Mouse (Mus musculus) liver, adult 2 months (tissue): ENCODE results near the gene Sec14l4. TPM values are rescaled to one million over a fixed set of nuclear protein-coding genes. Genes with fewer than 3 reads are reported as not detected.

Experiments
- DNase-seq: peaks from one replicate; pipeline ENCODE4 v3.0.0-alpha.2; 2011; ENCODE audit warnings: low read depth, low spot score; ENCODE audit errors: extremely low read depth
- H3K27ac ChIP-seq: fragments of 200-500 bp; replicated peaks from 2 replicates; pipeline ENCODE4 v1.5.1; 2012; ENCODE audit warnings: low read depth, mild to moderate bottlenecking, control low read depth, inconsistent platforms, low read length; ENCODE audit not compliant: insufficient read depth
- H3K27me3 ChIP-seq: fragments of 200-500 bp; 2 replicates; pipeline ENCODE4 v1.6.1; 2012; ENCODE audit warnings: mild to moderate bottlenecking, moderate library complexity, low read length, inconsistent platforms; ENCODE audit not compliant: control insufficient read depth, insufficient read depth
- H3K36me3 ChIP-seq: fragments of 200-500 bp; 2 replicates; pipeline ENCODE4 v1.6.1; 2012; ENCODE audit warnings: low read length, inconsistent platforms; ENCODE audit not compliant: control insufficient read depth, insufficient read depth
- H3K4me1 ChIP-seq: fragments of 200-500 bp; 2 replicates; pipeline ENCODE4 v1.6.1; 2011; ENCODE audit warnings: low read length; ENCODE audit not compliant: control insufficient read depth, insufficient read depth
- H3K4me3 ChIP-seq: fragments of 200-500 bp; 2 replicates; pipeline ENCODE4 v1.5.1; 2011; ENCODE audit warnings: low read depth, mild to moderate bottlenecking, control low read depth, low read length, moderate library complexity; ENCODE audit not compliant: insufficient read depth
- H3K79me2 ChIP-seq: fragments of 200-500 bp; 2 replicates; pipeline ENCODE4 v1.6.1; 2012; ENCODE audit warnings: inconsistent platforms, mild to moderate bottlenecking, low read length, moderate library complexity; ENCODE audit not compliant: control insufficient read depth, insufficient read depth
- H3K9ac ChIP-seq: fragments of 200-500 bp; 2 replicates; pipeline ENCODE4 v1.6.1; 2012; ENCODE audit warnings: low read depth, mild to moderate bottlenecking, control low read depth, inconsistent platforms, low read length
- CTCF ChIP-seq: fragments of 200-500 bp; IDR thresholded peaks from 2 replicates; pipeline ENCODE4 v1.5.1; 2011; ENCODE audit warnings: low read depth, low read length, control low read depth
- POLR2A ChIP-seq: fragments of 200-500 bp; IDR thresholded peaks from 2 replicates; pipeline ENCODE4 v1.6.1; 2011; ENCODE audit warnings: low read length, control low read depth; ENCODE audit not compliant: insufficient read depth; ENCODE audit errors: extremely low read depth
- WGBS: fragments of 180-500 bp; shearing (Covaris S2); methylation state at CpG from one replicate; pipeline ENCODE4 v1.1.7; 2018; 5-methylcytosine and 5-hydroxymethylcytosine counted together
- polyA plus RNA-seq: library from polyadenylated mRNA; depleted of rRNA; stranded (reverse); fragments of >200 nt; gene quantifications from 2 replicates; pipeline ENCODE4 v1.2.3, GENCODE M21; 2012
- total RNA-seq: library from RNA; depleted of rRNA; stranded (reverse); fragments of >200 nt; gene quantifications from 2 replicates; pipeline ENCODE4 v1.2.3, GENCODE M21; 2014

Sec14l4 gene
- total and polyA plus RNA-seq, 2 experiments: 92.9 to 97.5 TPM

DNA sequence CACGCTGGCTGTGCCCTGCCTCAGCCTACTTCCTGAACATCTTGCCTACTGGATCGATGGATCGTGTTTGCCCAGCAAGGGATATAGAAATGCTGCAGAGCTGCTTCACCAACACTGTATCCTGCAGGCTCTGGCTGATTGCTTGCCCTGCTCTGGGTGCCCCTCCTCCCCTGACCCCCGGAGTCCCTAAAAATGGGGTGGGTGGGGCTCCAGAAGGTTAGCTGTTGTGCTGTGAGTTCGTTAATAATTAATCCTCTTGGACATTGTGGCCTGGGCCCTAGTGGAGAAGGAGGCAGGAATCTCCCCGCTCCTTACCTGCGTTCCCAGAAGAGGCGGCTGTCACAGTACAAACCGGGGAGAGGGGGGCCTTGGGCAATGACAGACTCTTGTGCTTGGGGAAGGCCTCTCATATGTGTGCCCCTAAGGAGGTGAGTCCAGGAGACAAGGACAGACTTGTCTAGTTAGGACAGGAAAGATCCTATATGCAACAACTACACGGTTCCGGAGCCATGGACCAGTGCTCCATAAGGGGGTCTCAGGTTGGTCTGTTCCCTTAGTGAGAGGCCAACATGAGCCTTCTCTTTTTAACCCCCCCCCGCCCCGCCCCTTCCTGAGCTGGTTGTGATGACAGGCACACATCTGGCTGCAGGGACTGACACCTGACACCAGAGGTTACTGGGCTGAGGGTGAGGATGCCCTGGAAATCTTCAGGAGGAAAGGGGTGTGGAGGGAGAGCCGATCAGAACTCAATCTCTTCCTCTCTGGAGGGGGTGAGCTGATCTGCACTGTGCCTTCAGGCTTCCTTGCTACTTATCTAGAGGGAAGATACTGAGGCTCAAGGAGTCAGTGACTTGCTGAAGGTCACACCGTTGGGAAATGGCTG is 47.2 kb upstream of the Sec14l4 start:
- H3K27me3 ChIP-seq: no peaks in the 10 kb centered on the region
- H3K4me1 ChIP-seq: peaks cover 3% of the 10 kb centered on the region; the same call in 1 of the 2 replicates
- 8% methylated on average over 15 of the region's 15 CpGs for WGBS
- H3K4me3 ChIP-seq: peak overlapping the region; percentile 65
- peak overlapping the region; percentile 58 for H3K9ac ChIP-seq
- peaks cover 6% of the 10 kb centered on the region for H3K36me3 ChIP-seq
- 0 out of 2 replicates have a peak overlapping the region, but pooled peaks have one; percentile 22 for H3K27ac ChIP-seq
- TF ChIP-seq POLR2A: no peak
- TF ChIP-seq CTCF: no peak
- H3K79me2 ChIP-seq: no peaks in the 10 kb centered on the region
- peak; percentile 65 for DNase-seq

DNA sequence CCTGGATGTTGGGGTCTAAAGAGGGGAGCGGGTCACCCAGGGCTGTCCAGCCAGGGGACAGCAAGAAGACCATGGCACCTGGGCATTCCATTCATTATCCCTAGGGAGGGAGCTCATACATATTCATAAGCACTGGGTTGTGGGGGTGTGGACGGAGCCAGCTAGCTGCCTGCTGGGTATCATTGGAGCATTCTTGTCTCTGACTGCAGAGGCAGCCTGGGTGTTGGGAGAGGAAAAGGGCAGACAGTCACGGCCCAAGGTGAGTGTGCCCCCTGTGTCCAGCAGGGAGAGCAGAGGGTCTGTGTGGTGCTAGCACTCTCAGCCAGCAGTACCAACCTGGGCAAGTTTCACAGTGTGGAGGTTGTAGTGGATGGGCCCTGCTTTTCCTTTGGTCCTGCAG is 41.5 kb upstream of the Sec14l4 start:
- no peaks in the 10 kb centered on the region for H3K4me1 ChIP-seq
- no peak overlapping the region for H3K4me3 ChIP-seq
- TF ChIP-seq POLR2A: no peak
- no peaks in the 10 kb centered on the region for H3K79me2 ChIP-seq
- no peaks in the 10 kb centered on the region for H3K36me3 ChIP-seq
- DNase-seq: no peak
- H3K27me3 ChIP-seq: no peaks in the 10 kb centered on the region
- WGBS: 87% methylated on average over 3 of the region's 3 CpGs
- H3K27ac ChIP-seq: no peak overlapping the region
- no peak overlapping the region for H3K9ac ChIP-seq

DNA sequence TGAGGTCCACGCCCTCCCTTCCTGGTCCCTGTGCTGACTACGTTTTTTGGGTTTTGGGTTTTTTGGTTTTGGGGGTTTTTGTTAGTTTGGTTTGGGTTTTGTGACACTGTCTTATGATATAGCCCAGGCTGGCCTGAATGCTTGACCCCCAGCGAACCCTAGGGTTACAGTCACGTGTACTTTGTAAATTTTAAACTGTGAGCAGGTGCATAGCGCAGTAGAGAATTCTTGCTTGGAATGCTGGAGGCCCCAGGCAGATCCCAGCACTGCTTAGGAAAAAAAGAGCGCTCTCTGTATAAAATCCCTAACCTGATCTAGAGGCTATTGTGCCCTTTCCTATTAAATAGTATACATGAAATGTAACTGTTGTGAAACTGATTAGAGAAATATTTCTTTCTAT is 38.1 kb upstream of the Sec14l4 start:
- Histone ChIP-seq H3K4me3 (no peak overlapping the region), H3K79me2 (no peaks in the 10 kb centered on the region), H3K36me3 (no peaks in the 10 kb centered on the region), H3K9ac (no peak overlapping the region), H3K4me1 (no peaks in the 10 kb centered on the region), H3K27me3 (no peaks in the 10 kb centered on the region), H3K27ac (no peak overlapping the region)
- TF ChIP-seq CTCF (no peak), POLR2A (no peak)
- DNase-seq: no peak
- 81% methylated on average over 6 of the region's 6 CpGs for WGBS

DNA sequence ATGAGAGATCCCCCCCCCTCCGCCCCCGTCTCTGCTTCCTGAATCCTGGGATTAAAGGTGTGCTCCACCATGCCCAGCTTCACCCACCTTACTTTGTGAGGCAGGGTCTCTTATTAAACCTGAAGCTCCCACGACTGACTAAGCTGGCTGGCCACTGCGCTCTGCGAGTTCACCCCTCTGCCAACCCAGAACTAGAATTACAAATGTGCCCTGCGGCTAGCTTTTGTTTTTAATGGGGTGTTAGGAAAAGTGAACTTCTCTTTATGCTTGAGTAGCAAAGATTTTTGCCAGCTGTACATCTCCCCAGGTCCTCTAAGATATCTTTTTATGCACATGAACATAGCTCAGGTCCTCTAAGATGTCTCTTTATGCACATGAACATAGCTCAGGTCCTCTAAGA is 37.3 kb upstream of the Sec14l4 start:
- WGBS: 87% methylated on average over 6 of the region's 6 CpGs
- Histone ChIP-seq H3K4me1 (no peaks in the 10 kb centered on the region), H3K27me3 (no peaks in the 10 kb centered on the region), H3K4me3 (no peak overlapping the region), H3K36me3 (no peaks in the 10 kb centered on the region), H3K79me2 (no peaks in the 10 kb centered on the region), H3K27ac (no peak overlapping the region), H3K9ac (no peak overlapping the region)
- no peak for DNase-seq
- no peak for TF ChIP-seq CTCF
- TF ChIP-seq POLR2A: no peak

DNA sequence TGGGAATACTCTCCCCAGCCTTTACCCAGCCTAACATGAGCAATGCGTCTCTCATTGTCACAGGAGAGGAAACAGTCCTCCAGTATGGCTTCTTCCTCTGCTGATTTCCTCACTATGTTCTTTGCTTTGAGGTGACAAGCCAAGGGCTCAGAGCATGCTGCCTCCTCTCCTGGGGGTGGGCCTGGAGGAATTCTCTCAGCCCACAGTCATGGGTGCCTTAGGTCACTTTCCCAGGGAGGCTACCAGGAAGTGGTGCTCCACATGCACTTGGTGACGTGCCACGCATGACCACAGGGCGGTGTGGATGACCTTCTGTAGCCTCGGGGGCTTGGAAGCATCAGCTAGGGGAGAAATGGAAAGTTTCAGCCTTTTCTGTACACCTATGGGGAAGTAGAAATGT is 35.8 kb upstream of the Sec14l4 start:
- H3K4me3 ChIP-seq: no peak overlapping the region
- no peaks in the 10 kb centered on the region for H3K4me1 ChIP-seq
- H3K9ac ChIP-seq: no peak overlapping the region
- no peaks in the 10 kb centered on the region for H3K36me3 ChIP-seq
- WGBS: 80% methylated on average over 5 of the region's 5 CpGs
- no peaks in the 10 kb centered on the region for H3K79me2 ChIP-seq
- no peak for TF ChIP-seq CTCF
- no peak for TF ChIP-seq POLR2A
- H3K27ac ChIP-seq: no peak overlapping the region
- no peaks in the 10 kb centered on the region for H3K27me3 ChIP-seq
- DNase-seq: no peak

DNA sequence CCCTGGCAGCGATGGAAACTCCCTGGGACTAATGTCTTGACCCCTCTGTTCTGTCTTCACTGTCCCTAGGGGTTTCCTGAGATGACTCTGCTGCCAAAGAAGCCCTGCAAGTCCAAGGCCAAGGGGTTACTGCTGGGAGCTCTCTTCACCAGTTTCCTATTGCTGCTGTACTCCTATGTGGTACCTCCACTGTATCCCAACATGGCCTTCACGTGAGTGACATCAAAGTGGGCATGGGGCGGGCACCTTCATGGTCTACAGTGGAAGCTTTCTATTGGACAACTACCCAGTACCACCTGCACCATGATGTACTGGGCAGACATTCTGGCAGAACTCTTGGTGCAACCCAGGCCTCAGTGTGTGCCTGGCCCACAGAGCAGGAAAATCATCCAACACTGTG is 34.4 kb upstream of the Sec14l4 start:
- Histone ChIP-seq H3K36me3 (no peaks in the 10 kb centered on the region), H3K27ac (no peak overlapping the region), H3K4me3 (no peak overlapping the region), H3K27me3 (no peaks in the 10 kb centered on the region), H3K4me1 (no peaks in the 10 kb centered on the region), H3K79me2 (no peaks in the 10 kb centered on the region), H3K9ac (no peak overlapping the region)
- no peak for TF ChIP-seq POLR2A
- TF ChIP-seq CTCF: no peak
- no peak for DNase-seq
- 92% methylated on average over 3 of the region's 3 CpGs for WGBS
